Mouse (Mus musculus): ENCODE data around the gene Rbm34.

- no peak for TF ChIP-seq CTCF (IDR thresholded peaks at IDR 0.05; ENCODE audit: low read depth, low read length)
- TF ChIP-seq POLR2A (IDR thresholded peaks at IDR 0.05; ENCODE audit: borderline replicate concordance, low read depth, low read length): no peak
Measured at GRCm38 (mm10) chr8:126919703-126920102, 51.2 kb downstream of the Rbm34 start.
